Mouse (Mus musculus) right cerebral cortex, postnatal 25 days (tissue): ENCODE results near the gene Hist1h2ag.
"Not testable (repeated sequence)": the region's sequence is repeated elsewhere in the genome, so short reads cannot be mapped to it uniquely, and the experiment has no call there.

Experiments
- DNase-seq: peaks from one replicate; pipeline ENCODE4 v3.0.0; 2022

Hist1h2ag gene

GRCm38 (mm10) chr13:22042568-22043502 lies at the start of gene Hist1h2ag, which contains the start of gene Hist1h2bj:
Gene Hist1h2ag, minus strand, starts transcription at chr13:22042944.
Gene Hist1h2bj, plus strand, starts transcription at chr13:22043214.
- DNase-seq: peak; percentile 87

- DNase-seq: not testable (repeated sequence)
Measured at GRCm38 (mm10) chr13:22084140-22084539, 41.4 kb upstream of the Hist1h2ag start, which contains the start of gene Vmn1r188. Gene Vmn1r188, plus strand, starts transcription at chr13:22084440.

DNA sequence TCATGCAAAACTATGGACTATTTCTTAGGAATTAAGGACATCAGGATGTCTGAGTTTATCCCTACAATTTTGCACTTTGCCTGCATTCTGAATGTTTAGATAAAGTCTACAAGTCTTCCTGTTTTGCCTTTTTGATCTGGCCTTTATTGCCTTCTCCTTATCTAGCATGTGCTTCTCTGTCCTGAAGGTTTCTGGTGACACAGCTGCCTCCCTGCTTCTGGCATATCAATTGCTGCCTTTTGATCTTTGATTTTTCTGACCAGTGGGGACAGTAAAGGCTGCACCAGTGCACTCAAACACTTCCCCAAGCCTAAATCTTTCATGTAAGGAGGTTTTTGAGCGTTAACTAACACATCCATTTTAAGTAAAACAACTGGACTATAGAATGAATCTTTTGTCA lies 20.7 kb upstream of the Hist1h2ag start:
- no peak for DNase-seq

DNA sequence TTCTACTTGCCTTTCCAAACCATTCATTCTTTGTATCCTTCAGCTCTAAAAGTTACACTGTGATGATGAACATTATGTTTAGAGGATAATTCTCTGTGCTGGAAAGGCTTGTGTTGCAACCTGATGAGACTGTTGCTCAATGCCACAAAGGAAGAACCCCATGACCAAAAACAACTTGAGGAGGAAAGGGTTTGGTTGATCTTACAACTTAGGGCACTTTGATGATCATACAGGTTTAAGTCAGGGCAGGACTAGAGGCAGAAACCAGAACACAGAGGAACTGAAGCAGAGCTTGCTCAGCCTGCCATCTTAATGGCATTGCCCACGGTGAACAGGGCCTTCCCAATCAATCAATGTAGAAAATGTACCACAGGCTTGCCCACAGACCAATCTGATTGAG lies 18.7 kb upstream of the Hist1h2ag start:
- DNase-seq: no peak

DNA sequence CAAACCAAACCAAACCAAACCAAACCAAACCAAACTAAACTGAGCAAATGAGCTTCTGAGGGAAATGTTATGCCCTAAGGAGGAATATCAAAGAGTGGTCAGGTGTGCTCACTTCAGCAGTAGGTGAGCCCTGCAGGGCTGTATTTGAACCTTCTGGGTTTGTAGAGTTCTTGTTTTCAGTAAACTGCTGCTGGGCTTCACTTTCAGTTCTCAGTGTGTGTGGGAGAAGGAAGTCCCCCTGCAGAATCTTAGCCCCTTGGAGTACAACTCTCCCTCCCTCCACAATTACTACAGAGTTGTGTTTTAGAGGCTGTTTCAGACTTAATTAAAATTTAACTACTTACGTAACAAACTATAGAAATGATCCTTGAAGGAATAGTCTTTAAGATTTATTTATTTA lies 11.0 kb upstream of the Hist1h2ag start:
- no peak for DNase-seq

DNA sequence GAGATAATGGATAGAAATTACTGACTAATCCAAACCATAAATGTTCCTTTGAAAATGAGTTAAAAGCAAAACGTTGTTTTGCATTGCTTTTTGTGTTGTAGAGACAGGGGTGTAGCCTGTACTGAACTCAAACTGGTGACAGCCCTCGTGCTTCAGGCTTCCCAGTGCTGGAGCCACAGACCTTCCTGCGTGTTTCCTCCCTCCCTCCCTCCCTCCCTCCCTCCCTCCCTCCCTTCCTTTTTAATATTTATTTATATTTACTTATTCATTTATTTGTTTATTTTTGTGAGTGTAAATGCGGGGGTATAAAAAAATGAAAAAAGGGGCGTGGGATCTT lies 8.7 kb upstream of the Hist1h2ag start:
- DNase-seq: no peak

GRCm38 (mm10) chr13:22050591-22051522 lies 8.1 kb upstream of the Hist1h2ag start:
- DNase-seq: peak; percentile 87

- DNase-seq: peak; percentile 21
Measured at GRCm38 (mm10) chr13:22049737-22050440, 7.1 kb upstream of the Hist1h2ag start.

- DNase-seq: no peak
Measured at GRCm38 (mm10) chr13:22049041-22049440, 6.3 kb upstream of the Hist1h2ag start.

DNA sequence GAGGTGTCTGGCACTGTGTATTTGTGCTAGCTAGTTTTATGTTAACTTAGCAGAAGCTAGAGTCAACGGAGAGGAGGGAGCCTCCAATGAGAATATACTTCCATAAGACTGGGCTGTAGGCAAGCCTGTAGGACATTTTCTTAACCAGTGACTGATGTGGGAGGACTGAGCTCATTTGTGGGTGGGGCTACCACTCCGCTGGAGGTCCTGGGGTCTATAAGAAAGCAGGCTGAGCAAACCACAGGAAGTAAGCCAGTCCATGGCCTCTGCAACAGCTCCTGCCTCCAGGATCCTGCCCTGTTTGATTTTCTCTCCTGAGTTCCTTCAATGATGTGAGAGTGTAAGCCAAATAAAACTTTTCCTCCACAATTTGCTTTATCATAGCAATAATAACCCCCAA lies 2.6 kb upstream of the Hist1h2ag start:
- DNase-seq: no peak

DNA sequence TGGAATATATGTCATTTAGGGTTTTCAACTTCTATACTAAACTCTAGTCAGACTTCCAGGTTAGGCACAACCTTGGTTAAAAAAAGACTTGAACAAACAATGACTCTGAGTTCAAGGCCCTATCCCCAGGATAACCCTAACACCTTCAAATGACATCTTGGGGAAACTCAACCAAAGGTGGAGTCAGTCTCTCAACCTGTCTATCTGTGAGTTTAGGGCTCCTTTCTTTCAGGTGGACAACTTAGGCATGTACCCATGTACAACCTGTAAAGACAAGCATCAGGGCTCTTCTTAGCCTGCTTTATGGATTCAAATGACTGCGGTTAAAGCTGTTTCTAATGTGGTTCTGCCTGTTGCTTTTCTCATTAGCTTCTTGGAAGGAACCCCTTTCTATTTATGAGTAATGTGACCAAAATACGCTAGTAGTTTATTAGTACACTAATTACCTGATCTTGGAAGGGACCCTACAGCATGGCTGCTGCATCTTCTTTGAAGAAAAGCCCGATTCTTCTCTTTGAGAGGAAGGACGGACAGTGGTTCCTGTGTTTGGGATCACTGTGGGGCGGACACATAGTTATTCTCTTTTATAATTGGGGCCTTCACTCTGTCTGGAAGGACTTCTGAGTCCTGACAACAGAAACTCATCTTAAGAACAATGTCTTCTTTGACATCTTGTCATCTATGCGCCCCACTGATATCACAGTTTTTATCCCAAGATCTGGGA lies 1.9 kb upstream of the Hist1h2ag start:
- DNase-seq: no peak

- no peak for DNase-seq
Measured at GRCm38 (mm10) chr13:22043503-22044431, 1.0 kb upstream of the Hist1h2ag start.

GRCm38 (mm10) chr13:22041651-22042567 lies 835 bp downstream of the Hist1h2ag start:
- no peak for DNase-seq

GRCm38 (mm10) chr13:22041142-22041536 lies 1.6 kb downstream of the Hist1h2ag start, which contains the start of gene Hist1h4i:
Gene Hist1h4i, minus strand, starts transcription at chr13:22041362.
- peak; percentile 98 for DNase-seq

DNA sequence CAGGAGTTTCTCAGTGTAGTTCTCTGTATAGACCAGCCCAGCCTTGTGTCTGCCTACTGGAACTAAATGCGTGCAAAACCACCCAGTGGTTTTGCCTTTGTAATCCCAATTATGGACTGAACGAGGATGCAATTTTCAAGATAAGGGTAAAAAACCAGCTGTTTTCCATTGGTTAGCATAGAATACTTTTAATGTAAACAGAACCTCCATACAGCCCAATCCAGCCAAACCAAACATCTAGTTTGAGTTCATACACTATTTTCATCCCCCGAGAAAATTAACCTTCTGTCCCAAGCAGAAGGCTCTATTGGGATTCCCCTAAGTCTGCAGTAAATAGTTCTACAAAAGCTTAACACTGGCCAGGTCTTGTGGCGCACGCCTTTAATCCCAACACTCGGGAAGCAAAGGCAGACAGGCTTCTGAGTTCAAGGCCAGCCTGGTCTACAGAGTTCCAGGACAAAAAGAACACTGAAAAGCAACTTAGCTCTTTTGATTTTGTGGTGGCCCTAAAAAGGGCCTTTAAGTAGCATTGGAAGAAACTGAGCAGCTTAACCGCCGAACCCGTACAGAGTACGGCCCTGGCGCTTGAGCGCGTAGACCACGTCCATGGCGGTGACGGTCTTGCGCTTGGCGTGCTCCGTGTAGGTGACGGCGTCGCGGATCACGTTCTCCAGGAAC lies 2.1 kb downstream of the Hist1h2ag start:
- DNase-seq: no peak

DNA sequence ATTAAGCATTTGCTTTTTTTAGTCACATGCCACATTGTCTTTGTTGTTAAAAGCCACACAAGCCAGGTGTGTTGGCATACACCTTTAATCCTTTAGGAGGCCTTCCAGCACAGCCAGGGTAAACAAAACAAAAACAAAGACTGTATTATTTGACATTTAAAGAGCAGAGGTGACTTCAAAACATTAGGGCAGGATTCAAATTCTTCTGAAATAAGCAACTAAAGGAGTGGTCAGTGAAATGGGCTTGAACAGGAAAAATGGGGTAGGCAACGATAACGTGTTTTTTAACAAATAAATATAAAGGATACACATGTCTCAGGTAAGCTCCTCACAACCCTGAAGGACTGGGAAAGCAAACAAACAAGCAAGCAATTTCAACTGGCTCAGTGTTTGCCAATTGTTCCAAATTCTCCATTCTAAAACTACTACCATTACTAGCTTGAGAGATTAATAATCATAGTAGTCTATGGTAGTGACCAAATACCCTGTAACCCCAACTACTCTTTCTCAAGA lies 2.7 kb downstream of the Hist1h2ag start:
- no peak for DNase-seq

DNA sequence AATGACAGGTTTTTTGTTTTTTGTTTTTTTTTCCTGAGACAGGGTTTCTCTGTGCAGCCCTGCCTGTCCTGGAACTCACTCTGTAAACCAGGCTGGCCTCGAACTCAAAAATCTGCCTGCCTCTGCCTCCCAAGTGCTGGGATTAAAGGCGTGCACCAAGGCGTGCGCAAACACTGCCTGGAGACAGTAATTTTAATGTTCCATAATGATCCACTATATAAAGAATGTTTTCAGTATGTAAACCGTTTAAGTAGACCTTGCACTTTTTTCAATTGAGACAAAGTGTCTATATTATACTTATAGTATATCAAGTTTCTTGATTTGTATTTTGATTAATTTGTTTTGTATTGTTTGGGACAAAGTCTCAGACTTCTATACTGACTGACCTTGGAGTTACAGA lies 3.4 kb downstream of the Hist1h2ag start:
- no peak for DNase-seq

DNA sequence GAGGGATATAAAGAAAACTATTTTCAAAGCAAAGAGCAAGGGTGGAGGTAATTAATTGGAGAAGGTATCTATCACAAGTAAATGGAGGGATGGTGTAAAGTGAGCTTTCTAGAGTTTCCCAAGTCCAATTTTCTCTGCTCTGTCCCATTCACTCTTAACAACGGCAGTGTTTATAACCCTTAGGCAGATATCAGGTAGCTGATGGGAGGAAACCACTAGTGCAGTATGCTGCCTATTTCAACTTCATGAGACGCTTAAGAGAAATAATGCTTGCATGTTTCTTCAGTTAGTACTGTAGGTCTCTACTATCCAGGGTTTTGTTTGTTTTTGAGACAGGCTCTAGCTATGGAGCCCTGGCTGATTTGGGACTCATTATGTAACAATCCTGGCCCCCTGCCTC lies 5.3 kb downstream of the Hist1h2ag start:
- no peak for DNase-seq

- DNase-seq: no peak
Measured at GRCm38 (mm10) chr13:22036986-22037385, 5.8 kb downstream of the Hist1h2ag start.
